Mouse (Mus musculus): ENCODE measurements around the gene Plekhb2. TPM values are rescaled to one million over a fixed set of nuclear protein-coding genes. Genes with fewer than 3 reads are reported as not detected.

Plekhb2 gene
- polyA plus RNA-seq, 1 experiment from 2014 or later = 19.0 TPM

DNA sequence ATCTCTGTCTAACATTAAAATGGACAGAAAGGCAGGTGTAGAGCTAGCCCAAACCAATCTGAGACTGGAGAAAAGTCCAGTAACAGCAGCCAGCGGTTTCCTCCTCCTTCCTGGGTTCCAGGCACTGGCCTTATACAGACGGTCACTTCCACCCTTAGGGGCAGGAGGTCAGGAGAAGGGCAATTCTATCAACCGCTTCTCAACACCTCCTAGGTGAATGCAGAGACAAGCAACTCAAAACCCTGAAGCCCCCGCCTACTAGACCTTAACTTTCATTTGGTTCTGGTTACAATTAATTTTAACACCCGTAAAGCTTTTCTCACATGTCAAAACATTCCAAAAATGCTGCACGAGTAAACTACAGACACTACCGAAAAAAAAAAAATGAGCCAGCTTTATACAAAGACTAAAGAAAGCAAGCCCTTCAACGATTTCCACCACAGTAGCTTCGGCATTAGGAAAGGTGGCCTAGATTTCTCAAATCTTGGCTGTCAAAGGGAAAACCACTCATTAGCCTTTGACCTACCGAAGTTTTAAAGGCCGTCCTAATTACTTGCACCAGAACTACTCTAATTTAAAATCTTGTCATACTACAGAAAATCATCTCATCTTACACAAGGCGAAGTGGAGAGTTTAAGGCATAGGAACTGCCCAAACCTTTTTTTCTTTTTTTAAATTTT, 7.9 kb upstream of the Plekhb2 start:
- H3K27ac ChIP-seq = peak overlapping the region; percentile 98
- WGBS = 1% methylated on average over 12 of the region's 12 CpGs
- no peak for DNase-seq (ENCODE audit: low spot score)

DNA sequence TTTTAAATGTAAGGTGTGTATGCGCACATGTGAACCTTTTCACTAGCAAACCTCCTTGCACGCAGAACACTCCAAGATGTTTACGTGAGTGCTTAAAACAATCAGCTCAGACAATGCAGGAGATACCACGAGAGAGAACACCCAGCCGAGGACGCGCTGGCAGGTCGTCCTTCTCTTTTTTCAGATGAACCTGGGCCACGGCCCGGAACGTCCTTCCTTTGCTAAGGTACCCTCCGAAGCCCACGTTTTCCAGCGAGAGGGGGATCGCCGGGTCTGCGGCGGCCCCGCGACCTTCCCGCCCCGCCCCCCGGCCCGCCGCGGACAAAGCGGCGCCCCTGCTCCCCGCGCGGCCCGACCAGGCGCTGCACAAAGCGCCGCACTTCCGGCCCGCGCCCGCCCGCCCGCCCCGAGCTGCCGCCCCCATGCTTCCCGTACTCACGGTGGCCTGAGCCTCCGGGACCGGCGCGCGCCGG, 7.4 kb upstream of the Plekhb2 start:
- H3K4me1 ChIP-seq = peaks cover 23% of the 10 kb centered on the region
- peak; percentile 80 for DNase-seq (ENCODE audit: low spot score)
- no peaks in the 10 kb centered on the region for H3K9me3 ChIP-seq (replicated peaks)
- WGBS = 0% methylated on average over 40 of the region's 51 CpGs
- H3K36me3 ChIP-seq = peaks cover 11% of the 10 kb centered on the region
- H3K27me3 ChIP-seq (ENCODE audit: low read depth, poor library complexity, severe bottlenecking) = no peaks in the 10 kb centered on the region
- peak overlapping the region; percentile 98 for H3K27ac ChIP-seq
- H3K4me3 ChIP-seq = peak overlapping the region; percentile 74

More for the DNA sequence above, 7.9 kb upstream of the Plekhb2 start:
- H3K36me3 ChIP-seq = peaks cover 17% of the 10 kb centered on the region
- peaks cover 23% of the 10 kb centered on the region for H3K4me1 ChIP-seq
- no peaks in the 10 kb centered on the region for H3K27me3 ChIP-seq (ENCODE audit: low read depth, poor library complexity, severe bottlenecking)
- peak overlapping the region; percentile 74 for H3K4me3 ChIP-seq
- H3K9me3 ChIP-seq (replicated peaks) = no peaks in the 10 kb centered on the region

DNA sequence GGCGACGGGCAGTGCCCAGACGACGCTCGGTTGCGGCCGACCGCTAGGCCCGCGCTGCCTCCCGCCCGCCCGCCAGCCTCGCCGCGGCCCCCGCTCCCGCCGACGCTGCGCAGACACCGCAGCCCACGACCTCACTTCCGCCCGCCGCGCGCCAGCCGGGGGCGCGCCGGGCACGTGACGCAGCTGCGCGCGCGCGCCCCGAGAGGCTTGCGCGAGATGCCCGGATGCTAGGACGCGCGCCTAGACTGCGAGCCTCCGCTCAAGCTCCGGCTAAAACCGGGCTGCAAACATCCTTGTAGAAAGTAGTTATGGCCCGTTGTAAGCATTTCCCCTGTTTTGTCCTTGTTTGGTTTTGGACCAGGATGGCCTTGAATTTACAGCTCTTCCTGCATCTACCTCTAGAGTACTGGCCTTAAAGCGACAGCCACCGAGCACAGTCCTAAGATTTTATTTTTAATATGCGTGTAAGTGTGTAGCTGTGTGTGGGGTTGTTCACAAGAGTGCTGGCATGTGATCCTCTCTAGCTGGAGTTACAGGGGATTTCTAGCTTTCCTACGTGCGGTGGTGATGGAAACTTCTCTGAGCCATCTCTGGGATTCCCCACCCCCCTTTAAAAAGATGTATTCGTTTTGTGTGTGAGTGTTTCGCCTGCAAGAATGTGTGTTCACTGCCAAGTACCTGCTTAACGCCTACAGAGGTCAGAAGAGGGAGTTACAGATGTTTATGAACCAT, 6.7 kb upstream of the Plekhb2 start, which contains the start of gene Fam168b:
TSS of gene Fam168b (minus strand) at position 179 of the 732 bp plus-strand sequence.
- Histone ChIP-seq H3K36me3 (peaks cover 10% of the 10 kb centered on the region), H3K27me3 (ENCODE audit: low read depth, poor library complexity, severe bottlenecking) (no peaks in the 10 kb centered on the region), H3K4me1 (peaks cover 23% of the 10 kb centered on the region), H3K9me3 (replicated peaks) (no peaks in the 10 kb centered on the region), H3K27ac (peak within 1 kb of the TSS; percentile 98), H3K4me3 (peak within 1 kb of the TSS; percentile 74)
- DNase-seq (ENCODE audit: low spot score) = peak; percentile 94
- WGBS = 2% methylated on average over 58 of the region's 59 CpGs

DNA sequence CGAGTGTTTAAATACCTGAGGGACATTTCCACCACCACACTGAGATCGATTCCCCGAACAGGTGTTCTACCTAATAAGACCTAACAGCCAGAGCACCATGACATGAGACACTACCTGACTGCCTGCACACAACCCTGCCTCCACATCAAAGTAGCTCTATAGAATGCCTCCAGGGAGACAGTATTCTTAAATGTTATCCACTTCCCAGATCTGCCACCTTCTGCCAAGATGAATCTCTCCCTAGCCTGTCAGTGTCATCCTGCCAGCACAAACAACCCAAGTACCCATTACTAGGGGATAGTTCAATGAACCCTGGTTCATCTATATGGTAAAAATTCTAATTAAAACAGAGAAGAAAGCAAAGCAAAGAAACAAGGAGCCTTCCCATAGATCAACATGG, 2.7 kb upstream of the Plekhb2 start:
- no peak overlapping the region for H3K4me3 ChIP-seq
- H3K9me3 ChIP-seq (replicated peaks) = no peaks in the 10 kb centered on the region
- H3K36me3 ChIP-seq = no peaks in the 10 kb centered on the region
- no peak overlapping the region for H3K27ac ChIP-seq
- 82% methylated on average over 3 of the region's 3 CpGs for WGBS
- no peaks in the 10 kb centered on the region; the same call in 1 of the 2 replicates for H3K27me3 ChIP-seq (ENCODE audit: low read depth, poor library complexity, severe bottlenecking)
- DNase-seq (ENCODE audit: low spot score) = no peak
- H3K4me1 ChIP-seq = peaks cover 20% of the 10 kb centered on the region

DNA sequence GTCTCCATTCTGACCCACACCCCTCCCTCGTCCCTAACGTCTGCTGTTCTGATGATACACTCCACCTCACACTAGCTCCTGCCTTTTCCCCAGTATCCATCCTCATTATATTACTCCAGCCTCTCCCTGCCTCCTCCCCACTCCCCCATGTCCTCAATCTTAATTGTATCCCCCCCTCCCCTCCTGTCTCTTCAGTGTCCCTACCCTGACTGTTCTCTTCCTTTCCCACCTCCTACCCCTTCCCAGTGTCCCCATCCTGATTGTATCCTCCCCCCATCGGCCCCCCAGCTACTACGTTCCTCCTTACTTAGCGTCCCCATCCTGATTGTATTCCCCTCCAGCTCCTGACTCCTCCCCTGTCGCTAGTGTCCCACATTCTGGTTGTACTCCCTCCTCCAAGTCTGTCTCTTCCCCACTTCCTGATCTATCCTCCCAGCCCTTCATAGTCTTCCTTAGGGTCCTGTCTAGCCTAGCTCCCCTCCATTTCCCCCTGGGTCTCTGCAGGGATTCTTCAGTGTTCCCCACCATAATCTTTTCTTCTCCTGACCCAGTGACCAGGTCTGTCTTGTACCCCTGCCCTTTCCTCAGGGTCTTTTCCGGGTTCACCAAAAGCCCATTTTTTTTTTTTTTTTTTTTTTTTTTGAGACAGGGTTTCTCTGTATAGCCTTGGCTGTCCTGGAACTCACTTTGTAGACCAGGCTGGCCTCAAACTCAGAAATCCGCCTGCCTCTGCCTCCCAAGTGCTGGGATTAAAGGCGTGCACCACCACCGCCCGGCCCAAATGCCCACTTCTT, 764 bp downstream of the Plekhb2 start:
- Histone ChIP-seq H3K36me3 (no peaks in the 10 kb centered on the region), H3K27ac (peak overlapping the region; percentile 85), H3K27me3 (ENCODE audit: low read depth, poor library complexity, severe bottlenecking) (no peaks in the 10 kb centered on the region; the same call in 1 of the 2 replicates), H3K4me1 (peaks cover 20% of the 10 kb centered on the region), H3K9me3 (replicated peaks) (no peaks in the 10 kb centered on the region), H3K4me3 (peak overlapping the region; percentile 79)
- no peak for DNase-seq (ENCODE audit: low spot score)
- 50% methylated on average over 11 of the region's 11 CpGs for WGBS

DNA sequence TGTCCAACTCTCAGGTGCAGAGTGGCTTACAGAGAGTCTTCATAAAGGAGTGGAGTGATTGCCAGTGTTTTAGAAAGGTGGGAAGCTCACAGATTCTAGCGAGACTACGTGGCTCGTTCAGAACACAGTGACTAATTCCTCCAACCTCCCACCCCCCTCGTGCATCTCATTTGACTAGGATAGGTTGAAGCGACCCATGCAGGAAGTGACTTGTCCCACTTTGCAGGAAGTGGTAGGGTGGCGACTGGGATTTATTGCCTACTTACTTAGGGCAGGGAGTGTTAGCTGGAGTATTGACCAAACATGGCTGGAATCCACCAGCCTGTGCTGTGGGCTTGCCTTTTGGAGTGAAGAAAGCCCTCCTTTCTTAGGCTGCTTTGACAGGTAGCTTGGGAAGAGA, 1.8 kb downstream of the Plekhb2 start:
- WGBS = 56% methylated on average over 6 of the region's 6 CpGs
- no peak for DNase-seq (ENCODE audit: low spot score)

DNA sequence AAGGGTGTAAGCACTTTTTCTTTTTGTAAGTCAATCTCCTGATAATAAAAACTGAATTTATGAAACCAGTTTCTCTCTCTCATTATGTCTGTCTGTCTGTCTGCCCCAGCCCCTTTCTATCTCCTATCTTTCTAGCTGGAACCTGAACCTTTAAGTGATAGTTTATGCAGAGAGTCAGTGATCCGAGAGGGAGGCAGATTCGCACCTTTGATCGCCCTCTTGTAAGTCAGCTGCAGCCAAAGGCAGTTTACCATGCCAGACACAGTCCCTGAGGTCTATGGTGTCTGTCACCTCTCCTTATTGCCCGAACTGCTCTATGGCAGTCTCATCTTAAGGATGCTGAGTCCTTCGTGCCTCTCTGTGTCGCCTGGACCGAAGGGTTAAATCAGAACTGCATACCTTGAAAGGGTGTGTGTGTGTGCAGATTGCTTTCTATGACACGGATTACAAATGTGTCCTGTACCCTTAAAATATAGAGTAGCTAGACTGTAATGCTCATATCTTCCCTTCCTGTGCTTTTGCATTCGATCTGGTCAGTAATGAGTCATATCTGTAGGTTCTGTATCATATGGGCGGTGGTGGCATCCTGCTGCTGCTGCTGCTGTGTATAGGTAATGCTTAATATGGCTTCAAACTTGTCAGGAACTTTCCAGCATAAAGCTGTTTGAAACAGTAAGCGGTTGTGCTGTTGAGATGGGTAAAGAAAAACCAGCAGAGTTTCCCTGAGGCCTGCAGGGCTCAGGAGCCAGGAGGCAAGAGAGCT, 2.5 kb downstream of the Plekhb2 start:
- H3K9me3 ChIP-seq (replicated peaks) = no peaks in the 10 kb centered on the region
- peaks cover 20% of the 10 kb centered on the region for H3K4me1 ChIP-seq
- 83% methylated on average over 11 of the region's 11 CpGs for WGBS
- no peak for DNase-seq (ENCODE audit: low spot score)
- no peak overlapping the region for H3K27ac ChIP-seq
- no peaks in the 10 kb centered on the region for H3K36me3 ChIP-seq
- H3K4me3 ChIP-seq = no peak overlapping the region
- H3K27me3 ChIP-seq (ENCODE audit: low read depth, poor library complexity, severe bottlenecking) = no peaks in the 10 kb centered on the region; the same call in 1 of the 2 replicates

More for the DNA sequence above, 1.8 kb downstream of the Plekhb2 start:
- Histone ChIP-seq H3K27me3 (ENCODE audit: low read depth, poor library complexity, severe bottlenecking) (no peaks in the 10 kb centered on the region; the same call in 1 of the 2 replicates), H3K27ac (no peak overlapping the region), H3K9me3 (replicated peaks) (no peaks in the 10 kb centered on the region), H3K4me3 (no peak overlapping the region), H3K36me3 (no peaks in the 10 kb centered on the region), H3K4me1 (peaks cover 20% of the 10 kb centered on the region)

DNA sequence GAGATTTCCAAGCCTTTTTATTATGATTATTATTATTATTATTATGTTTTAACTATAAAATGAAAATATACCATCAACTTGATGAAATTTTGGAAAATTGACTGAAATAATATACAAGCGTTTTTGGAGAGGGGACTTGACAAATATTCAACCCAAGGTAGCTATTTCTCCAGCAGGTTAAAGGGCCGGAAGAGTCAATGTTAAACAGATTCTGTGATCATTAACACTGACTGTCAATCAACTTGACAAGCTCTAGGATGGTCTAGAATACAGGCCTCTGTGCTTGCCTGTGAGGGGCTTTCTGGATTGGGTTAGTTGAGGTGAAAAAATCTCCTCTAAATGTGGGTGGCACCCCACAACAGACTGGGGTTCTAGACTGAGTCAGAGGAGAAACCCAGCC, 4.0 kb downstream of the Plekhb2 start:
- DNase-seq (ENCODE audit: low spot score) = no peak
- Histone ChIP-seq H3K27me3 (ENCODE audit: low read depth, poor library complexity, severe bottlenecking) (no peaks in the 10 kb centered on the region; the same call in 1 of the 2 replicates), H3K4me3 (no peak overlapping the region), H3K9me3 (replicated peaks) (no peaks in the 10 kb centered on the region), H3K36me3 (no peaks in the 10 kb centered on the region), H3K4me1 (peaks cover 20% of the 10 kb centered on the region), H3K27ac (no peak overlapping the region)
- WGBS = 94% methylated on average over 2 of the region's 2 CpGs

DNA sequence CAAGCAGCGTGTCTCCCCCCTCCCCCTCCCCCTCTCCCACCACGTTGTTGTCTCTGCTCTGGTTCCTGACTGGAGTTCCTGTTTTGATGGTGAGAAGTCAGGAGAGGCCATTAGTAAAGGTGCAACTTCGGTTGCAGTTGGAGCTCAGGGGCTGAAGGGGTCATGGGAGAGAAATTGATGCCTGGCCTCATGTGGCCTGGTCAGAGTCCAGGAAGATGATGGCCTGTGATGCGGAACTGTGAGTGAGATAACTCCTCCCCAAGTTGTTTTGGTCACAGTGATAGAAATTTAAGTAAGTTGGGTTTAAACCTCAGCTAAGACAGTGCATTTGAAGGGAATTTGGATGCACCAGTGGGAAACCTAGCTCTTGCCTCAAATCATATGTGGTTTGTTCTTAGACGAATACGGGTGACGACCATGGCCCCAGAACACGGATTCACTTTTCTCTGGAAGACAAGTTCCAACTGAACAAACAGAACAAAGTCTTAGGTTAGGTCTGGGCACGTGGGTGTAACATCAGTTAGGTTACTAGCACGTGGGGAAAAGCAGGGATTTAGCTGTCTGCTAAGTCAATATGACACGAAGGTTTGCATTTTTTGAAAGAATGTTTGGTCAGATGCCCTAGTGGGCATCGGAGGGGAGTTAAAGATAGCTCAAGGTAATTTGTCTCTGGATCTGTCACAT, 5.4 kb downstream of the Plekhb2 start:
- 77% methylated on average over 12 of the region's 12 CpGs for WGBS
- no peak overlapping the region for H3K4me3 ChIP-seq
- peaks cover 14% of the 10 kb centered on the region for H3K4me1 ChIP-seq
- H3K9me3 ChIP-seq (replicated peaks) = no peaks in the 10 kb centered on the region
- H3K27me3 ChIP-seq (ENCODE audit: low read depth, poor library complexity, severe bottlenecking) = no peaks in the 10 kb centered on the region; the same call in 1 of the 2 replicates
- H3K27ac ChIP-seq = no peak overlapping the region
- DNase-seq (ENCODE audit: low spot score) = no peak
- no peaks in the 10 kb centered on the region for H3K36me3 ChIP-seq

DNA sequence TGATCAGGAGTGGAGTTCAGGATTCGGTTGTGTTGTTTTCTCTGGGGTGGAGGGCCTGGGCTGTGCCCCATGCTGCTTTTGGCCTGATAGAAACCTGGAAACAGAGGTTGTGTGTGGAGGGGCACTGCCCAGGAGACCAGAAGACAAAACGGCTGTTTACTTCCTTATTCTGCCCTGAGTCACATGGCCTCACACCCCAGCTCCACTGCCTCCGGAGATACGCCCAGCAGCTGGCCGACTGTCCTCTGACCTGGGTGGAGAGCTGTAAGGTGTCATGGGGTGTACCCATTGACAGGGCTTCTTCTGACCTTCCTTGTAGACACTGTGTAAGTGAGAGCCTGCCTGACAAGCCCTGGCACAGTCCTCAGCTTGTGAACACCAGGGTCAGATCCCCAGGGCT, 8.9 kb downstream of the Plekhb2 start:
- WGBS = 70% methylated on average over 5 of the region's 5 CpGs

DNA sequence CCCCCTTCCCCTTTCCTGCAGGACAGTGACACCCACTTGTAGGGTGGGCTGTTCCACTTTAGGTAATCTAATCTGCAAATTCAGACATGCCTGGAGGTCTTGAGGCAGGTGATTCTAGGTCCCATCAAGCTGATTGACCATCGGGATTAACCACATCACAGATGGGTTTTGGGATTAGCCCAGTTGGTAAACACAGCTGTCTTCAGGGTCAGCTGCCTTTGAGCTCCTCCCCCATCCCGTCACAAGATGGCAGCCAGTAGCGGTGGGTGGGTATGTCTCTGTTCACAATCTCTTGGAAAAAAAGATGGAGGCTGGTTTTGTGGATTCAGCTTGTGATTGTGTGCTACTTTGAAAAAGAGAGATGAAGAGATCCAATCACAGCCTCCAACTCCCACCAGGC, 10.0 kb downstream of the Plekhb2 start:
- Histone ChIP-seq H3K27me3 (ENCODE audit: low read depth, poor library complexity, severe bottlenecking) (no peaks in the 10 kb centered on the region), H3K4me1 (no peaks in the 10 kb centered on the region), H3K36me3 (peaks cover 3% of the 10 kb centered on the region; the same call in 1 of the 2 replicates), H3K9me3 (replicated peaks) (no peaks in the 10 kb centered on the region), H3K4me3 (no peak overlapping the region), H3K27ac (no peak overlapping the region)
- no peak for DNase-seq (ENCODE audit: low spot score)
- WGBS = 90% methylated on average over 3 of the region's 3 CpGs

More for the DNA sequence above, 8.9 kb downstream of the Plekhb2 start:
- Histone ChIP-seq H3K9me3 (replicated peaks) (no peaks in the 10 kb centered on the region), H3K27ac (no peak overlapping the region), H3K4me1 (no peaks in the 10 kb centered on the region), H3K36me3 (peaks cover 3% of the 10 kb centered on the region; the same call in 1 of the 2 replicates), H3K4me3 (no peak overlapping the region), H3K27me3 (ENCODE audit: low read depth, poor library complexity, severe bottlenecking) (no peaks in the 10 kb centered on the region)
- no peak for DNase-seq (ENCODE audit: low spot score)

All from limb, embryonic 10.5 days (tissue).